Mouse (Mus musculus): ENCODE measurements around the gene Cep135.

DNA sequence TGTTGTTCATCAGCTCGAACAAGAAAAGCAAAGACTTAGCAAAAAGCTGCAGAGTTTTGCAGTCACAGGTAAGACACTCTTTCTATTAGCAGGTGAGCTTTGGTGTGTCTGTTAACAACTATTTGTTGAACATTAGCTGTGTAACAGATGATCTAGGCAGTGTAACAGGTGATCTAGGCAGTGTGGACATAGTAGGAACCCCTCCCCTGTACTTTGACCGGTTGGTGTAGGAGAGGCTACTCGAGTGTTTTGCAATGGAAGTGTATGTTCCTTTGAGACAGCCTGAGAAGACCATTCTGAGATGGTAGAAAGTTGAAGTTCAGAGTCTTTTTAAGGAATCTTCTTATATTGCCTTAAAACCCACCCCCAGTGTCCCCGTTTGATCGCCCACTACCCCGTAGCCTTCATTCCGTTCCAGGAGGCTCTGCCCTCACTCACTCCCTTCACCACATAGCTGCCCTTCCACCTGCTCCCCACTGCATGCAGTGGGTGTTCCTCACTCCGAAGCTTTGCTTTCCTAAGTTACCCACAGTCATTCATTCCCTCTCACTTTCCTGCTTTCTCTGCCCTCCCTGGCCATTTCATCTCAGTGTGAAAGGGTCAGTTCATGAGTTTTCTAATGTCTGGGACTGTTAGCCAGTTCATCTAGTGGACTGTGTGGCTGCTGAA, 21.3 kb downstream of the Cep135 start:
- TF ChIP-seq CTCF (IDR thresholded peaks at IDR 0.05; ENCODE audit: extremely low read depth, insufficient read length, insufficient replicate concordance, low read depth, low read length) (no peak), POLR2A (IDR thresholded peaks at IDR 0.05; ENCODE audit: low read depth, low read length) (no peak)

Measured in small intestine, adult 2 months (tissue).